Mouse (Mus musculus): ENCODE measurements around the gene Aspscr1. TPM values are rescaled to one million over a fixed set of nuclear protein-coding genes. Genes with fewer than 3 reads are reported as not detected.

The Aspscr1 gene
- polyA plus RNA-seq, 1 experiment from 2014 or later, result 103 TPM

GRCm38 (mm10) chr11:120634810-120635209, 38.0 kb upstream of the Aspscr1 start:
- Histone ChIP-seq H3K9ac (ENCODE audit: low read depth, low read length) (no peak overlapping the region), H3K27ac (ENCODE audit: low read depth, low read length) (no peak overlapping the region), H3K9me3 (replicated peaks; ENCODE audit: control insufficient read depth, low read length) (no peaks in the 10 kb centered on the region), H3K36me3 (ENCODE audit: control insufficient read depth, insufficient read depth, low read length) (no peaks in the 10 kb centered on the region), H3K4me1 (ENCODE audit: control insufficient read depth, insufficient read depth, low read length) (peaks cover 28% of the 10 kb centered on the region), H3K4me2 (no peak overlapping the region), H3K27me3 (ENCODE audit: control insufficient read depth, insufficient read depth, low read length) (no peaks in the 10 kb centered on the region), H3K4me3 (ENCODE audit: low read depth, low read length) (no peak overlapping the region)
- 79% methylated on average over 5 of the region's 5 CpGs for WGBS (ENCODE audit: insufficient replicate concordance)
- no peak for ATAC-seq (replicated peaks; ENCODE audit: insufficient number of reproducible peaks, low FRiP score, low TSS enrichment)

GRCm38 (mm10) chr11:120641255-120641654, 31.5 kb upstream of the Aspscr1 start:
- Histone ChIP-seq H3K4me3 (ENCODE audit: low read depth, low read length) (no peak overlapping the region), H3K27me3 (ENCODE audit: control insufficient read depth, insufficient read depth, low read length) (peaks cover 9% of the 10 kb centered on the region; the same call in 1 of the 2 replicates), H3K36me3 (ENCODE audit: control insufficient read depth, insufficient read depth, low read length) (no peaks in the 10 kb centered on the region), H3K9ac (ENCODE audit: low read depth, low read length) (no peak overlapping the region), H3K9me3 (replicated peaks; ENCODE audit: control insufficient read depth, low read length) (no peaks in the 10 kb centered on the region), H3K4me2 (no peak overlapping the region), H3K4me1 (ENCODE audit: control insufficient read depth, insufficient read depth, low read length) (peaks cover 12% of the 10 kb centered on the region; the same call in 1 of the 2 replicates), H3K27ac (ENCODE audit: low read depth, low read length) (no peak overlapping the region)
- ATAC-seq (replicated peaks; ENCODE audit: insufficient number of reproducible peaks, low FRiP score, low TSS enrichment), result no peak
- 51% methylated on average over 9 of the region's 9 CpGs for WGBS (ENCODE audit: insufficient replicate concordance)

GRCm38 (mm10) chr11:120641869-120642268, 30.9 kb upstream of the Aspscr1 start:
- Histone ChIP-seq H3K9ac (ENCODE audit: low read depth, low read length) (no peak overlapping the region), H3K27me3 (ENCODE audit: control insufficient read depth, insufficient read depth, low read length) (peaks cover 9% of the 10 kb centered on the region; the same call in 1 of the 2 replicates), H3K36me3 (ENCODE audit: control insufficient read depth, insufficient read depth, low read length) (no peaks in the 10 kb centered on the region), H3K9me3 (replicated peaks; ENCODE audit: control insufficient read depth, low read length) (no peaks in the 10 kb centered on the region), H3K4me1 (ENCODE audit: control insufficient read depth, insufficient read depth, low read length) (peaks cover 13% of the 10 kb centered on the region; the same call in 1 of the 2 replicates), H3K4me3 (ENCODE audit: low read depth, low read length) (no peak overlapping the region), H3K27ac (ENCODE audit: low read depth, low read length) (no peak overlapping the region), H3K4me2 (no peak overlapping the region)
- 84% methylated on average over 8 of the region's 8 CpGs for WGBS (ENCODE audit: insufficient replicate concordance)
- no peak for ATAC-seq (replicated peaks; ENCODE audit: insufficient number of reproducible peaks, low FRiP score, low TSS enrichment)

- Histone ChIP-seq H3K4me2 (peak overlapping the region; percentile 98), H3K9ac (ENCODE audit: low read depth, low read length) (peak overlapping the region; percentile 75), H3K27me3 (ENCODE audit: control insufficient read depth, insufficient read depth, low read length) (peaks cover 17% of the 10 kb centered on the region), H3K4me3 (ENCODE audit: low read depth, low read length) (peak overlapping the region; percentile 49), H3K36me3 (ENCODE audit: control insufficient read depth, insufficient read depth, low read length) (no peaks in the 10 kb centered on the region), H3K9me3 (replicated peaks; ENCODE audit: control insufficient read depth, low read length) (no peaks in the 10 kb centered on the region), H3K27ac (ENCODE audit: low read depth, low read length) (0 out of 2 replicates have a peak overlapping the region, but pooled peaks have one; percentile 15), H3K4me1 (ENCODE audit: control insufficient read depth, insufficient read depth, low read length) (peaks cover 23% of the 10 kb centered on the region)
- 2% methylated on average over 18 of the region's 18 CpGs for WGBS (ENCODE audit: insufficient replicate concordance)
- ATAC-seq (replicated peaks; ENCODE audit: insufficient number of reproducible peaks, low FRiP score, low TSS enrichment), result peak; percentile 50; the same call in 1 of the 2 replicates
Observed at GRCm38 (mm10) chr11:120642939-120643600, 29.7 kb upstream of the Aspscr1 start.

- Histone ChIP-seq H3K9ac (ENCODE audit: low read depth, low read length) (peak within 1 kb of the TSS; percentile 75), H3K27ac (ENCODE audit: low read depth, low read length) (peak within 1 kb of the TSS; percentile 17; the same call in 1 of the 2 replicates), H3K4me2 (peak within 1 kb of the TSS; percentile 98), H3K4me3 (ENCODE audit: low read depth, low read length) (peak within 1 kb of the TSS; percentile 49), H3K36me3 (ENCODE audit: control insufficient read depth, insufficient read depth, low read length) (no peaks in the 10 kb centered on the region), H3K27me3 (ENCODE audit: control insufficient read depth, insufficient read depth, low read length) (peaks cover 19% of the 10 kb centered on the region), H3K9me3 (replicated peaks; ENCODE audit: control insufficient read depth, low read length) (no peaks in the 10 kb centered on the region), H3K4me1 (ENCODE audit: control insufficient read depth, insufficient read depth, low read length) (peaks cover 23% of the 10 kb centered on the region)
- 0% methylated on average over 15 of the region's 15 CpGs for WGBS (ENCODE audit: insufficient replicate concordance)
- ATAC-seq (replicated peaks; ENCODE audit: insufficient number of reproducible peaks, low FRiP score, low TSS enrichment), result peak; percentile 96
Observed at GRCm38 (mm10) chr11:120643601-120643987, 29.2 kb upstream of the Aspscr1 start, which contains the start of gene Pycr1. Gene Pycr1, minus strand, starts transcription at chr11:120643769.

GRCm38 (mm10) chr11:120647047-120647830, 25.5 kb upstream of the Aspscr1 start:
- 66% methylated on average over 35 of the region's 35 CpGs for WGBS (ENCODE audit: insufficient replicate concordance)
- peak overlapping the region; percentile 90 for H3K27ac ChIP-seq (ENCODE audit: low read depth, low read length)
- peaks cover 19% of the 10 kb centered on the region for H3K27me3 ChIP-seq (ENCODE audit: control insufficient read depth, insufficient read depth, low read length)
- H3K9ac ChIP-seq (ENCODE audit: low read depth, low read length), result peak overlapping the region; percentile 71
- H3K9me3 ChIP-seq (replicated peaks; ENCODE audit: control insufficient read depth, low read length), result no peaks in the 10 kb centered on the region
- peaks cover 23% of the 10 kb centered on the region for H3K4me1 ChIP-seq (ENCODE audit: control insufficient read depth, insufficient read depth, low read length)
- H3K4me3 ChIP-seq (ENCODE audit: low read depth, low read length), result peak overlapping the region; percentile 49
- H3K36me3 ChIP-seq (ENCODE audit: control insufficient read depth, insufficient read depth, low read length), result no peaks in the 10 kb centered on the region
- ATAC-seq (replicated peaks; ENCODE audit: insufficient number of reproducible peaks, low FRiP score, low TSS enrichment), result no peak
- H3K4me2 ChIP-seq, result peak overlapping the region; percentile 67

GRCm38 (mm10) chr11:120648001-120648476, 24.7 kb upstream of the Aspscr1 start, which contains the start of gene Myadml2:
Gene Myadml2, minus strand, starts transcription at chr11:120648158.
- Histone ChIP-seq H3K4me3 (ENCODE audit: low read depth, low read length) (peak within 1 kb of the TSS; percentile 49), H3K9ac (ENCODE audit: low read depth, low read length) (peak within 1 kb of the TSS; percentile 71), H3K4me1 (ENCODE audit: control insufficient read depth, insufficient read depth, low read length) (peaks cover 16% of the 10 kb centered on the region), H3K9me3 (replicated peaks; ENCODE audit: control insufficient read depth, low read length) (no peaks in the 10 kb centered on the region), H3K27me3 (ENCODE audit: control insufficient read depth, insufficient read depth, low read length) (peaks cover 13% of the 10 kb centered on the region), H3K36me3 (ENCODE audit: control insufficient read depth, insufficient read depth, low read length) (no peaks in the 10 kb centered on the region), H3K27ac (ENCODE audit: low read depth, low read length) (peak within 1 kb of the TSS; percentile 90), H3K4me2 (peak within 1 kb of the TSS; percentile 67)
- WGBS (ENCODE audit: insufficient replicate concordance), result 2% methylated on average over 13 of the region's 13 CpGs
- ATAC-seq (replicated peaks; ENCODE audit: insufficient number of reproducible peaks, low FRiP score, low TSS enrichment), result 0 out of 2 replicates have a peak, but pooled peaks have one; percentile 9

GRCm38 (mm10) chr11:120651872-120652271, 20.9 kb upstream of the Aspscr1 start:
- H3K27ac ChIP-seq (ENCODE audit: low read depth, low read length), result no peak overlapping the region
- peaks cover 22% of the 10 kb centered on the region for H3K27me3 ChIP-seq (ENCODE audit: control insufficient read depth, insufficient read depth, low read length)
- 64% methylated on average over 3 of the region's 3 CpGs for WGBS (ENCODE audit: insufficient replicate concordance)
- peaks cover 9% of the 10 kb centered on the region for H3K4me1 ChIP-seq (ENCODE audit: control insufficient read depth, insufficient read depth, low read length)
- no peak overlapping the region for H3K4me2 ChIP-seq
- no peaks in the 10 kb centered on the region for H3K36me3 ChIP-seq (ENCODE audit: control insufficient read depth, insufficient read depth, low read length)
- H3K9ac ChIP-seq (ENCODE audit: low read depth, low read length), result no peak overlapping the region
- no peaks in the 10 kb centered on the region for H3K9me3 ChIP-seq (replicated peaks; ENCODE audit: control insufficient read depth, low read length)
- no peak overlapping the region for H3K4me3 ChIP-seq (ENCODE audit: low read depth, low read length)
- no peak for ATAC-seq (replicated peaks; ENCODE audit: insufficient number of reproducible peaks, low FRiP score, low TSS enrichment)

Data from heart, embryonic 11.5 days (tissue).